Mouse (Mus musculus) erythroblast, embryonic 14.5 days (primary cell): ENCODE results near the gene Mettl8.

ENCODE experiments used
- GATA1 ChIP-seq: IDR thresholded peaks from 2 replicates; pipeline ENCODE4 v1.6.1; 2012; ENCODE audit warnings: low read length, inconsistent platforms, mixed read lengths
- TAL1 ChIP-seq: IDR thresholded peaks from 3 replicates; pipeline ENCODE4 v1.6.1; 2012; ENCODE audit warnings: low read length, inconsistent platforms, mixed read lengths

GRCm38 (mm10) chr2:71031973-71032794 lies 23.2 kb downstream of the Mettl8 start:
- no peak for TF ChIP-seq GATA1
- TF ChIP-seq TAL1, result no peak
